Mouse (Mus musculus) CD4-positive, CD25-positive, alpha-beta regulatory T cell, adult 4 months (primary cell): ENCODE measurements around the gene Hoxd8. TPM values are rescaled to one million over a fixed set of nuclear protein-coding genes. Genes with fewer than 3 reads are reported as not detected.

ENCODE experiments used
- ATAC-seq: one replicate; pipeline ENCODE4 v1.8.0; 2017
- polyA plus RNA-seq, 2 experiments: library from polyadenylated mRNA; unstranded; fragments of 100-300 nt; shearing (Covaris generic); gene quantifications; one replicate each; pipeline ENCODE4 v1.2.1; 2017

Gene Hoxd8
- polyA plus RNA-seq, 2 experiments from 2014 or later: not detected

GRCm38 (mm10) chr2:74670632-74671188 is 33.7 kb upstream of the Hoxd8 start:
- ATAC-seq: no peak

DNA sequence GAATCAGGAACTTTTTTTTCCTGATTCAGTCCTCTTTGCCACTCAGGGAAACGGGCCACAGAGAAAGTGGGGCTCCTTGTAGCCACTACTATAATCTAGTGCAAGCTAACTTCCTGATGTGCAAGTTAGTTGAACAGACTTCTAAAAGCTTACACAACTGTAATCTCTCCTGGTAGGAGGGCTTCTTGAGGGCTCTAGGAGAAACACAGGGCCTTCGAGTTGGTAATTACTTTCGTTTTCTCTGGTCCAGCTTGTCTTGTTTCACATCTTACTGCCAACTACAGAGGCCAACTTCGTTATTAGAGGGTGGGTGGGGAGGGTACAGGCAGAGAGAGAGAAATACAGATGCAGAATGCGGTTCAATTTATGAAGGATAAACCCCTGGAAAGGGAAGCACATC is 32.6 kb upstream of the Hoxd8 start:
- no peak for ATAC-seq

DNA sequence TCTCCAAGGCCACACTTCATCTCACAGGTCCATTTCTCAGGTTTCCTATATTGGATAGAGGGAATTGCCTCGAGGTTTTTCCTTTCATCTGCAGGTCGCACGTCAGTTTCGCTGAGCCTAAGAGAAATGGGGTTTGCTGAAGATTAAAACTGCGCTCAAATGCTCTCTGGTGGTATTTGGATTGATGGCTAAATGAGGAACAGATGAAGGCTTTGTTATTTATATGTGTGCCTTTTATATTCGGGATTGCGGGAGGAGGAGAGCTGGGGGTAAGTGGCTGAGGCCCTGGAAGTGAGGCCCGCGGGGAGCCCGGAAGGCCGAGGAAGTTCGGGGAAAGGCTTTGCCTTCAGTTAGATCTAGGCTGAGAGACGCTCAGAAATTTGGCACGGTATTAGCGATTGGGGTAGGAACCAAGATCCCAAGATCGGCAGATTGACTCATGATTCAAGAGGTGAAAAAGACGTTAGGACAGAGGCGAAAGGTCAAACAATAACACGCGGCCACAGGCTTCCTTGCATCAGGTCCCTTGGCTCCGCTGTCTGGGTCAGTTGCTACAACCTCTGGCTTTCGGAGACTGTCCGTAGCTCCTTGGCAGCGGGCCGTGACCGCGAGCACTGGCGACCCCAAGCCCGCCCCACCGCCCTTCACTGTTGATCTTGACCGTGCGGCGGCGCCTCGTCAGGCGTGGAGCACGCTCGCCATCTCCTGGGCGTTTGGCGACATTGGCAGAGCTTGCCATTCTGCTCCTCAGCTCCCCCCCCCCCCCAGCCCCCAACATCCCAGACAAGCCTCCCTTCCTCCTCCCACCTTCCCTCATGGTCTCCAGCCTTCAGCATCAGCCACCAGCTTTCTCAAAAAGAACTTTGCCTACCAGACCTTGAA is 31.7 kb upstream of the Hoxd8 start:
- peak; percentile 72 for ATAC-seq

GRCm38 (mm10) chr2:74673835-74674425 is 30.5 kb upstream of the Hoxd8 start:
- no peak for ATAC-seq

DNA sequence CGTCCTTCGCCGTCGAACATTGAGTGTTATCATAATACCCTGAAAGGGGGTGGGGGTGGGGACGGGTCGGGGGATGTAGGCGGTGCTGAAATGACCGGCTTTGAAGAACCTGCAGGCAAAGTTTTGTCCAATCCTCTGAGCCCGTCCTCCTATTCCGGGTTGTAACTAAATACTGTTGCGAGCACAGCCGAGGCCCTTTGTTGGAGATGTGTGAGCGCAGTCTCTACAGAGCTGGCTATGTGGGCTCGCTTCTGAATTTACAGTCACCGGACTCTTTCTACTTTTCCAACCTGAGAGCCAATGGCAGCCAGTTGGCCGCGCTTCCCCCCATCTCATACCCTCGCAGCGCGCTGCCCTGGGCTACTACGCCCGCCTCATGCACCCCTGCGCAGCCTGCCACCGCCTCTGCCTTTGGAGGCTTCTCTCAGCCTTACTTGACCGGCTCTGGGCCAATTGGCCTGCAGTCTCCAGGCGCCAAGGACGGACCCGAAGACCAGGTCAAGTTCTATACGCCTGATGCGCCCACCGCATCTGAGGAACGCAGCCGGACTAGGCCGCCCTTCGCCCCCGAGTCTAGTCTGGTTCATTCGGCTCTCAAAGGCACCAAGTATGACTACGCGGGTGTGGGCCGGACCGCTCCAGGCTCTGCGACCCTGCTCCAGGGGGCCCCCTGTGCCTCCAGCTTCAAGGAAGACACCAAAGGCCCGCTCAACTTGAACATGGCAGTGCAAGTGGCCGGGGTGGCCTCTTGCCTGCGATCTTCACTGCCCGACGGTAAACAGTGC is 29.3 kb upstream of the Hoxd8 start, which contains the start of gene Hoxd12:
Hoxd12 (plus strand) TSS at position 133 of the 785 bp plus-strand sequence.
- ATAC-seq: no peak

GRCm38 (mm10) chr2:74675666-74676282 is 28.6 kb upstream of the Hoxd8 start:
- no peak for ATAC-seq

DNA sequence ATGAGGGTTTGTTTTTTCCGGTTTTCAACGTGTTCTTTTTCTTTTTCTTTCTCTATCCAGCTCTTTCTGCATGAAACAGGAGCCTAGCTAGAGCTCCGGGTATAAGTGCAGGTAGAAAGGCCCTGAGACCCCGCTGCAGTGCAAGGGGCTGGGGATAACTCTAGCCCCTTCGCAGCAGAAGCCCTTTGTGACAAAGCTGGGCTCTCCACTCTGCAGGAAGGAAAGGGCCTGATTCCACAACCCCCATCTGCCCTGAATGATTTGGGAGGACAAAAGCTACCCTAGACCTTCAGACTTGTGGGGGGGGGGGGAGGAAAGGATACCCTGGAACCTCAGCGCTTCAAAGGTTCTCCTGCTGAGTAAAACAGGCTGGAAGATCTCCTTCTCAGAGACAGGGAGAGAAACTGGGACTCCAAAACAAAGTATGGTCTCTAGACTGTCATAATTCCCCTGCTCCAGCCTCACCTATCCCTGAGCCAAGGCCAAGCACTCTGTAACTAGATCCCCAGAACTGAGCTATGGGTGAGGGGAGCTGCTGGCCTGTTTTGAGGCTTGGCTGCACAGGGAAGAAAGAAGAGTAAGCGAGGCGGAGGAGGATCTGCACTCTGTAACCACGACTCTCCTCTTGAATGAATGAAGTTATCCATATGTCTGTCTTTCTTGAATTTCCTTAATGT is 27.9 kb upstream of the Hoxd8 start:
- ATAC-seq: no peak

- ATAC-seq: no peak
Observed at GRCm38 (mm10) chr2:74677106-74677505, 27.3 kb upstream of the Hoxd8 start.

DNA sequence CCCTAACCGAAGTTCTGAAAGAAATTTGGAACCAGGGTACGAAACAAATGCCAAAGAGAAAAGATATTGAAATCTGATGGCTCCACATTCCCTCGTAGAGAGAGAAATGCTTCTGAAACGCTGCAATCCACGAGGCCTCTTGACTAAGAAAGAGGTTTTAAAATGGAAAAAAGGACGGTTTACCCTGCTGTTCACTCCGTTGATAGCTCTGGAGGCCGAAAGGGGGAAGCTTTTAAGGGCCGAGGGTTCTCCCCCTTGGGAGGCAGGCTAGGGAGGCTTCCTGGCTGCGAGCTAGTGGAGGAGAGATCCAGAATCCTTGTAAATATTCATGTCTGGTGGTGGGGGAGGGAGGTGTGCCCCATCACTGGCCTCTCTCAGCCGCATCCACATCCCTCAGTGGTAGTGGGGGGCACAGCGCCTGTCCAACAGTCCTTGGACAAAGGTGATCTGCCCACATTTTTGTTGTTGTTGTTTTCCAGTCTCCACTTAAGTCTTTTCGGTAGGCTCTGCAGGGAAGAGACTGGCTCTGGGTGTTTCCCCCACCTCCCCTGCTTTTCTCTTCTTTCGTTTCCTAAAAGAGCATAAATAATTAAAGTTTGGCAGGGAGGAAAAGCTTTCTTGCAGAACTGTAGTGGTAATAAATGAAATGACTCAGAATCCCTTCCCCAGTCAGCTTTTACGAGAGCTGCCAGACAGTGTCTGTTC is 25.4 kb upstream of the Hoxd8 start, which contains the start of gene Hoxd11:
Hoxd11 (plus strand) TSS at position 667 of the 705 bp plus-strand sequence.
- ATAC-seq: no peak

GRCm38 (mm10) chr2:74679596-74679971 is 24.8 kb upstream of the Hoxd8 start:
- ATAC-seq: no peak

- ATAC-seq: no peak
Observed at GRCm38 (mm10) chr2:74679980-74680379, 24.4 kb upstream of the Hoxd8 start.

DNA sequence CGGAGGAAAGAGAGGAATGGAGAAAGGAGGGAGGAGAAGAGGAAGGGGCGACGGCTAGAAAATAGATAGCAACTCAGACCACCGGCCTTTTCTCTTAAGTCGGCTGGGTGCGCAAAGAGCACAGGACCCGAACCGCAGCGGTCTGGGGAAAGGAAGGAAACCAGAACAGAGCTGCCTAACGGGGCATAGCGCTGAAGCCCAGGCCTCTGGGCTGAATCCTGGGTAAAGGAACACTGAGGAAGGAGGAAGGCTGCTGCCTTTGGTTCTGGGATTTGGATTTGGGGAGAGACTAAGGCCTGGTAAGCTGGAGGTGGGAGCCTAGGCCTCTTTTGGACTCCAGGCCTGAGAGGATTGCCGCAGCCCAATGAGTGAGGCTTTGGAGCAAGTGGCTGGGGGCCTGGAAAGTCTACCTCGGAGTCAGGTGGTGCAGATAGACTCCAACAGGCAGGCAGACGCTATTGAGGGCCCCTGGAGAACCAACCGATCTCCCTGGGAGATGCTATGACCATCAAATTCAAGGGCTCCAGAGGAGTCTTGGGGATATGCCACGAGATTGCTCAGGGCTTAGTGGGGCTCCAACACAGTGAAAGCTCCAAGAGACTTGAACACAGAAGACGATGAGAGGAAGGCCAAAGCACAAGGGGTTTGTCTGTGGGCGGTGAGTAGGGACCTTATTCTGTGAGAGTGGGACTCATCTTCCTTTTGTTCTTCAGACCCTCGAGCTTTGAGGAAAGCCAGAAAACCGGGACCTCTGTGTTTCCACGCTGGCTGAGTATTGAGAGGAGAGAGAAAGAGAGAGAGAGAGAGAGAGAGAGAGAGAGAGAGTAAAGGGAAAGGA is 23.6 kb upstream of the Hoxd8 start:
- ATAC-seq: no peak

DNA sequence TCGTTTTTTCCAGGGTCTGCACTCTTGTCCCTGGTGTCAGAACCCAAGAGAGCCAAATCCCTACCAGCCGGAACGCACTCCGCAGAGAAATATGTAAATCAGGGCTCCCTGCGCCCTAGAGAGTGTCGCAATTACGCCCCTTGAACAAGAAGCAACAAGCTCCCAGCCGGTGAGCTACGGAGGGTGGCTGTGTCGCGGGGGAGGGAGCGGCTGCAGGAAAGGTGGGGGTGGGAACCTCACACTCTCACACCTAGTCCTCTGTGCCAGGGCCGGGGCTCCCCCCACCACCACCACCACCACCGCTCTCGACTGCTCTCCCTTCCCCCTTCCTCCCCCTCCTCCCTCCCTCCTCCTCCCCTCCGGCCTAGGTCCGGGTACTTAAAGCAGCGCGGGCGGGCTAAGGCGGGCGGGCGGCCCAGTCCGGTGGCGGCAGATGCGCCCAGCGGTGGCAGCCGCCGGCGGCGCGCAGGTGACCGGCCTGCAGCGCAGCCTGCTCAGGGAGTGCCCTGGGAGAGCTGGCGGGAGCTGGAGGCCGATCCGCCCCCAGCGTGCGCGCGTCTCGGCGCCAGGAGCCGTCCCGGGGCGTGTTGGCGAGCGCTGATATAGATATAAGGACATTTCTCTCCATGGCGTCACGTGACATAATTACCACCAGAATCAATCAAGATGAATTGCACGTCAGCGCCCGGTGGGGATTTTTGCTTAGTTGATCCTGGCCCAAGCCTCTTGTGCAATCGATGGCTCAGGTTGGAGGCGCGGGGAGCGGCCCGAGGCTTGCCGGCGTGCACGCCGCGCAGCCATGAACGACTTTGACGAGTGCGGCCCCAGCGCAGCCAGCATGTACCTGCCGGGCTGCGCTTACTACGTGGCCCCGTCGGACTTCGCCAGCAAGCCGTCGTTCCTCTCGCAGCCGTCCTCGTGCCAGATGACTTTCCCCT is 22.6 kb upstream of the Hoxd8 start:
- no peak for ATAC-seq

DNA sequence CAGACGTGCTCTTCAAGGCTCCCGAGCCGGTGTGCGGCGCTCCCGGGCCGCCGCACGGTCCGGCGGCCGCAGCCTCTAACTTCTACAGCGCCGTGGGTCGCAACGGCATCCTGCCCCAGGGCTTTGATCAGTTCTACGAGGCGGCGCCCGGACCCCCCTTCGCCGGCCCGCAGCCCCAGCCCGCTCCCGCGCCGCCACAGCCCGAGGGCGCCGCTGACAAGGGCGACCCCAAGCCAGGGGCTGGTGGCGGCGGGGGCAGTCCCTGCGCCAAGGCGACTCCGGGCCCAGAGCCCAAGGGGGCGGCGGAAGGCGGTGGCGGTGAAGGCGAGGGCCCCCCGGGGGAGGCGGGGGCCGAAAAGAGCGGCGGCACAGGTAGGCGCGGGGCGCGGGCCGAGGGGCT is 21.6 kb upstream of the Hoxd8 start:
- no peak for ATAC-seq

DNA sequence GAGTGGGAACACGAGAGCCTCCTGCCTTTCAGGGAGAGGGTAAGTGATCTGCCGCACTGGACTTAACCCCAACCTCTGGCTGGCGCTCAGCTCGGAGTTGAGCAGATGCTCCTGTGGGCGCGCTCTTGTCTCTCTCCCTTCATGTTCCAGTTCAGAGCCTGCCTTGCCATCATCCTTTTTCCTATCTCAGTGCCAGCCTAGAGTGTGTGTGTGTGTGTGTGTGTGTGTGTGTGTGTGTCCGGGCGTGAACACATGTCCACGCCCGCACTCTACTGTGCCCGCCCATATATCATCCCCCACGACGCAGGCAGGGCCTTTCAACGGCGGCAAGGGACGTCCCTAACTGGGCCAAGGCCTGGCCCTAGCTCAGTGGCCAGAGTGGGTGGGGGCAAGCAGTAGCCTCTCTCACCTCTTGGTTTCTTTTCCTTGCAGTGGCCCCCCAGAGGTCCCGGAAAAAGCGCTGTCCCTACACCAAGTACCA is 20.9 kb upstream of the Hoxd8 start:
- no peak for ATAC-seq

GRCm38 (mm10) chr2:74684106-74684505 is 20.3 kb upstream of the Hoxd8 start:
- ATAC-seq: no peak

GRCm38 (mm10) chr2:74685059-74685603 is 19.3 kb upstream of the Hoxd8 start:
- no peak for ATAC-seq

DNA sequence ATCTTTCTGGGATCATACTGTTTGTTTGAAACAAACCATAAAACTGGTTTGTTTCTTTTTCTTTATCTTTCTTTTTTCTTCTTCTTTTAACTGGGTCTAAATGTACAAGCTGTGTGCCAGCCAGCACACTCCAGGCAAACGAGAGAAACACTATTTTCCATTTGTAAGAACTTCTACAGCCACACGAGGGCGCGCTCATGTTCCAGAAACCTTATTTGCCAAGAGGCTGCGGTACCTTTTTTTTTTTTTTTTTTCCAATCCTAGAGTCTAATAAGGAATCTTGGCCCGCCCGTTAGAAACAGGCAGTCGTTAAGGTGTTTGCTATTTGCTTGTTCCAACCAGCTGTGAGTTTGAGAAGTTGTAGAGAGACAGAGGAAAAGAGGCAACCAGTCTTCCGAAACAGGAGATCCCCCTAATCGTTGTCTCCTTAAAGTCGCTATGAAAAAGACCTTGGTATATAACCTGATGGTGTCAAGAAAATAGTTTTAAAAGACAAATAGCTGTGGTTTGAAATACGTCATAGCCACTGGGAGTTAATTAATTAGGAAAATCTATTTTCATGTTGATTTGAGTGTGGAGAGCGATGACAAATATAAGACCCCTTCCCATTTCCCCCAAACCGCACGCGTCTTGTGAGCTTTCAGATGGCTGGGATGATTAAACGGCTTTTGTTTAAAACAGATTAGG is 18.0 kb upstream of the Hoxd8 start:
- no peak for ATAC-seq
